ENCODE assay signal across 31 mouse cellular contexts in genomic region chr6:28559419-28559818, GRCm38 (mm10).
"Had no signal": no experiment of that assay in that cellular context is flagged by ENCODE, and none has a peak within 500 bp of the region (broad histone marks: within the 10 kb centered on the region; RNA-seq: fewer than 3 reads in every experiment).

No protein-coding gene starts in this region.

- H3K4me3 ChIP-seq: heart, embryonic 10.5 days; heart, embryonic 12.5 days; heart, embryonic 13.5 days; heart, embryonic 15.5 days; hindbrain, embryonic 10.5 days; hindbrain, embryonic 12.5 days; hindbrain, embryonic 13.5 days; hindbrain, embryonic 15.5 days; intestine, embryonic 15.5 days; kidney, embryonic 15.5 days; layer of hippocampus, adult 2 months had no signal

- H3K9ac ChIP-seq: heart, embryonic 12.5 days; heart, embryonic 13.5 days; heart, embryonic 15.5 days; hindbrain, embryonic 12.5 days; hindbrain, embryonic 13.5 days; hindbrain, embryonic 14.5 days; hindbrain, embryonic 15.5 days; intestine, embryonic 15.5 days; kidney, embryonic 15.5 days had no signal

- H3K9me3 ChIP-seq: heart, embryonic 10.5 days; heart, embryonic 12.5 days; heart, embryonic 13.5 days; heart, embryonic 15.5 days; hindbrain, embryonic 10.5 days; hindbrain, embryonic 12.5 days; hindbrain, embryonic 13.5 days; hindbrain, embryonic 15.5 days; intestine, embryonic 15.5 days; kidney, embryonic 15.5 days had no signal

- H3K4me1 ChIP-seq: hindbrain, embryonic 15.5 days had no signal

- H3K36me3 ChIP-seq: heart, embryonic 15.5 days; hindbrain, embryonic 12.5 days; hindbrain, embryonic 13.5 days; hindbrain, embryonic 15.5 days had no signal

- DNase-seq: heart, postnatal 10 days; heart, postnatal 14 days; heart, postnatal 36 days; heart, postnatal 4 days; kidney, adult 11 months; kidney, adult 18-20 months; kidney, adult 2 months; kidney, adult 8-10 months; kidney, adult 9 months; kidney, postnatal 10 days; kidney, postnatal 14 days; kidney, postnatal 25 days; kidney, postnatal 36 days; kidney, postnatal 4 days; layer of hippocampus, adult 9-11 months; layer of hippocampus, postnatal 36 days had no signal

- H3K27ac ChIP-seq: heart, embryonic 10.5 days; heart, embryonic 13.5 days; heart, embryonic 15.5 days; hindbrain, embryonic 10.5 days; hindbrain, embryonic 12.5 days; hindbrain, embryonic 13.5 days; hindbrain, embryonic 14.5 days; hindbrain, embryonic 15.5 days; hindbrain, postnatal 0 days; intestine, embryonic 15.5 days; kidney, embryonic 15.5 days; kidney, postnatal 0 days; layer of hippocampus, adult 2 months had no signal

- H3K27me3 ChIP-seq: heart, embryonic 12.5 days; heart, embryonic 13.5 days; heart, embryonic 15.5 days; hindbrain, embryonic 12.5 days; hindbrain, embryonic 13.5 days; hindbrain, embryonic 15.5 days; intestine, embryonic 15.5 days; kidney, embryonic 15.5 days had no signal

- H3K4me2 ChIP-seq: heart, embryonic 11.5 days; heart, embryonic 12.5 days; heart, embryonic 13.5 days; heart, embryonic 15.5 days; hindbrain, embryonic 12.5 days; hindbrain, embryonic 13.5 days; hindbrain, embryonic 14.5 days; hindbrain, embryonic 15.5 days; intestine, embryonic 15.5 days; kidney, embryonic 15.5 days had no signal
